Mouse (Mus musculus) retina, postnatal 7 days (tissue): Measurements from ENCODE around the gene Asb3.
A peak's percentile ranks its signal among the peaks of the same experiment; 100 is the strongest.

Source experiments
- DNase-seq: peaks from one replicate; pipeline ENCODE4 v3.0.0-alpha.2; 2012; ENCODE audit warnings: low read depth, low spot score

The Asb3 gene

DNA sequence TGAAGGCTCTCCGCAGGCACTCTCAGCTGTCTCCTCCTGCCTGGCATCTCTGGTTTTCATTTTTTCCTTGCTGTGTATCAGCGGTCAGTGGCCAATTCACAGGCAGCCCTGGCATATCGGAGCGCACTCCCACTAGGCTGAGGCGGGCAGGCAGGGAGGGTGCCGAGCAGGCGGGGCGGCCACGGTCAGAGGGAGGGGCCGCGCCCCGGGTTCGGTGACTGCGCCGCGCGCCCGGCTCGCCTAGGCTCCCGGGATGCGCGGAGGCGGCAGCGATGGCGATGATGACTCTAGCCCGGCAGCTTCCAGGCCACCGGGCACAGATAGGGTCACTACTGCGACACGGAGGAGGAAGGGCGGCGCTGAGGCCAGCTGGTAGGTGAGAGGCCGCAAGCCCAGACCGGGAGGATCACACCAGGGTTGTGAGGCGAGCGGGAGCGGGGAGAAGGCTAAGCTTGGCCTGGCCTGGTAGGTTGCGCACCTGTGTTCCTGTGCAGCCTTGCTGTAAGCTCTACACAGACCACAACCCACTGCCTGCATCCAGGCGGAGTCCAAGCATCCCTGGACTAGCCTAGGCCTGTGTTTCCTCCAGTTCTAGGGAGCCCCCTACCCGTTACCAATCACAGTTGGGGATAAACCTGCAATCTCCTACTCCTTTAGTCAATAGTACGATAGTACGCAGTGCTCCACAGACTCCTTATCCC is at the start of gene Asb3, which contains the start of gene Gpr75:
TSS of gene Asb3 (plus strand) at position 246 of the 701 bp plus-strand sequence.
TSS of gene Gpr75 (plus strand) at position 188 of the 701 bp plus-strand sequence.
- DNase-seq, result peak; percentile 32

DNA sequence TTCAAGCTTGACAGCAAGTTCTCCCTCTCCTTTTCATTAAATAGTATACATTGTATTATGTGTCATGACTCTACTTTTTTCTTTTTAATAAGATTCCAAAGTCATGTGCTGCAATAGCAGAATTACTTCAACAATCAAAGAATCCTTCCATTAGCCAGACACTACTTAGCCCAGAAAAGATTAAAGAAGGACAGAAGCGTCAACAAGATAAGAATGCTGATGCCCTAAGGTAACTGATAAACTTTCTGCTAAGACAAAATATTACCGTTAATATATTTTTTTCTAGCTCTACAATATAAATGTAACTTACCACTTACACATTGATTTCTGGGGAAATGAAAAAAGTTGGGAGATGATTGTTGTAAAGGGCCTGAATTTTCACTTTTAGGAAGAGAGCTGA is 46.4 kb upstream of the Asb3 start:
- no peak for DNase-seq

DNA sequence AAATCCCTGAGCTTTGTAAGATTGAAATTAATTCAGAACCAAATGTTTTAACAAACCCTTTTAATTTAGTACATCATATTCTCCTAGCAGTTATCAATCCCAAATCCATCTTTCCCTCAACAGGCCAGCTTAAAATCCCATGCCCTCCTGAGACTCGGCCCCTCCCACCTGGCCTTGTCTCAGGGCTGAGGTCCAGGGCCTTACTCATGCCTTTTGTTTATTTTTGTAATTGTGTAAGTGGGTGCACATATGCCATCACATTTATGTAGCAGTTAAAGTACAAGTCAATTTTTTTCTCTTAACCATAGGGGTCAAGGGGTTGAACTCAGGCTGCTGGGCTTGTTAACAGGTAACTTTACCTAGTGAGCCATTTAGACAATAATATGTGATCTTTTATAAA is 40.9 kb upstream of the Asb3 start:
- no peak for DNase-seq

DNA sequence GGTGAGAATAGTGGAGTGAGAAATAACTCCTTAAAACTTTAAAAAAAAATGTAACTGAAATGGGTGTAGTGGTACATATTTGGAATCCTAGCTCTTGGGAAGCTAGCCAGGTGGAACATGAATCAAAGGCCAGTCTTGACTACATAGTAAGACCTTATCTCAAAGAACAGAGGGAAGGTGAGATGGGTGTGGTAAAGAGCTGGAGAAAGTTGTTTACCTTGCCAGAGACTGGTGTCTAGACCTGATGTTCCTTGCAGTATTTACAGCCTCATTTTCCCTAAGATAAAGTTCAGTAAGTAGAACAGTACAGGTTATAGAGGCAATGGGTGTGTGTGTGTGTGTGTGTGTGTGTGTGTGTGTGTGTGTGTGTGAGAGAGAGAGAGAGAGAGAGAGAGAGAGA is 12.8 kb upstream of the Asb3 start:
- DNase-seq, result no peak

DNA sequence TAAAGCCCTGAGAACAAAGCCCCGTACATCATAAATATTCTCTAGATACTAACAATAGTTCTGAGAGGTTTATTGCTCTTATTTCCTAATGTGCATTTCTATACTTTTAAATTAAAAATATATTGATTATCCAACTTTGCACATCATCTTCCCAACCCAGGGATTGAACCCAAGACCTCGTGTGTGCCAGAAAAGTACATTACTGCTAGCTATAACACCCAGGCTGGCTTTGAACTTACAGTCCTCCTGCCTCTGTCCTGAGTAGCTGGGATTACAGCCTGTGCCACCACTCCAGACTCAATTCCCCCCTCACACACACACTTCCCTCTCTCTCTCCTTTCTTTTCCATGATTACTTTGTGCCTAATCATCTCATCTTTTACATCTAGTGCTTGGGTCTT is 2.9 kb downstream of the Asb3 start:
- no peak for DNase-seq

DNA sequence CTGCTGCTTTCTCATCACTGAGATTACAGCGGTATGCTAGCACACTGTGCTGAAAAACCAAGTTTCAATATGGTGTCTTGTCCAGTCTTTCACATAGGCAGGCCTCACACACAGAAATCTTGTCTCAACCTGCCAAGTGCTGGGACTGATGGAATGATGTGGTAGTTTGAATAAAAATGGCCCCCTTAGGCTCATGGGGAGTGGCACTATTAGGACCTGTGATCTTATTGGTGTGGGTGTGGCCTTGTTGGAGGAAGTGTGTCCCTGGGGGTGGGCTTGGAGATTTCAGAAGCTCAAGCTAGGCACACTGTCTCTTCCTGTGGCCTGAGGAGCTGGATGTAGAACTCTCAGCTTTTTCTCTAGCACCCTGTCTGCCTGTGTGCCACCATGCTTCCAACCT is 11.0 kb downstream of the Asb3 start:
- no peak for DNase-seq

DNA sequence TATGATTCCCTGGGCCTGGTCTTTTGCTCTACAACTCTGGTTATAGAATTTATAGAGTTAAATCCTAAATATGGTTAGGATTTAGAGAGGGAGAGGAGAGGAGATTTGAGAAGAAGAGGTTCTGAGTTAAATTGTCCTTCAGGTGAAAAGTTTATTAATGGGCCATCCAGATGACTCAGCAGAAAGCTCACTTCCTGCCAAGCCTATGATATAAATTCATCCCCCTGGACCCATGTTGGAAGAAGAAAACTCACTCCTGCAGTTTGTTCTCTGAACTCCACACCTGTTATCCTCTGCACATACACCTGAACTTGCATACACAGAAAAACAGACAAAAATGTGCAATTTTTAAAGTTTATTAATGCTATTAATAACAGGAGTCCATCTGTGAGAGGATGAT is 14.1 kb downstream of the Asb3 start:
- no peak for DNase-seq

DNA sequence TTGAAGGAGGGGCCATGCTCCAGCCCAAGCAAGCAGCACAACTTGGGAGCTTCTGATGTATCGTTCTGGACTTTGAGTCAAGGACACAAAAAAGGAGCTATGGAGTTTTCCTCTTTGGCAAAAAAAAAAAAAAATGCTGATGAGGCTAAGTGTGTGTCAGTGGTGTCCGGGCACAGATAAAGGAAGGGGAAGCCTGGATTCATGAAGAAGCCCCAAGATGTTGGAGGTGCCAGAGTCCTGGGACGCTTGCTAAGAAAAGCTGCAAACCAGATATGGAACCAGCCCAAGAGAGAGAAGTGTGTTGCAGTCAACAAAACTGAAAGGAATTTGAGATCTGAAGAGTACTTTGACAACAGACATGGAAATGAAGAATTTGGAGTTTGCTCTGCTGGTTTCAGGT is 27.1 kb downstream of the Asb3 start:
- DNase-seq, result no peak

DNA sequence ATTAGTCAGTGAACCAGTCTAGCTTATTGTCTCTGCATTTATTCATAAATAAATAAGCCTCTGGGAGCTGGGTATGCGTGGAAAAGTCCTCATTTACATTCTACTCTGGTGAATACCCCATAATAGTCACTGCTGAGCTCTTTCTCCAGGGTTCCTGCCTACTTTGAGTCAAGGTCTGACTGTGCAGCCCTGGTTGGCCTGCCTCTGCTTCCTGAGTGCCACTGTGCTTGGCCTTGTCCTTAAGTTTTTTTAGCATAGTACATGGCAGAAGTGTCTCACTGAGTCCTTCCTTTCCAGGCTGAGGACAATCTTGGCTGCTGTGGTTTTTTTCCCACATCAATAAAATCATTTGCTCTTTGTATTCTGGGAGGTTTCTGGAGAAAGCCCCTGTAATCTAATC is 35.4 kb downstream of the Asb3 start:
- DNase-seq, result no peak

DNA sequence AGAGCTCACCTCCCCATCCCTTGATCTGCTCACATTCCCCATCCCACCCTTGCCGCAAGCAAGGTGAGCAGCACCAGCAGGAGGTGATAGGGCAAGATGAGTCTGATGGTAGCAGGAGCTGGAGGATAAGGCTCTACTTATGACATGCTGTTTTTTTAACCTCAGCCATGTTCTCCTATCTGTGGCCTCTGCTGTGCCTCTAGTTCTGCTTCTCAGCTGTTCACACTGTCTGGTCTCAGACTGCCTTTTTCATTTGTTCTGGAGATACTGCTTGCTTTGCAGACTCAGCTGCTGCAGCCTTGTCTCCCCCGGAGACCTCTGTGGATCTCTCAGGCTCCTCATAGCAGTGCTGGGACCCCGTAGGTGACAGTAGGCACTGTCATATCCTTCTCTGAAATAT is 38.1 kb downstream of the Asb3 start:
- no peak for DNase-seq

DNA sequence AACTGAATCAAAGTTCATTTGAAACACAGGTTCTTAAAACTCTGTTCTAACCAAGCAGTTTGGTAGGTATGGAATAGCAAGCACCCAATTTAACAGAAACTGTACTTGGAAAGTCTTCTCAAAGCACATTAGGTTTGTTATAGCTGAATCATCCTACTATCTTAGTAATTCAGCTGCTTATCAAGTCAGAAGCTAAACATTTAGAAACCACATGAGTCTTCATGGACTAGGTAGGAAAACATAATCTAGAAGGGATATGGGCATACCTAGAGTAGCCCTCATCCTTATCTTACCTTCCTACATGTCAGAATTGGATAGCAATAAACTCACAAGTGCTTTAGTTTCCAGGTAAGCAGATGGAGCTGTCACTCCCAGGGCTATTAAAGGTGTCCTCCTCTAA is 42.9 kb downstream of the Asb3 start:
- no peak for DNase-seq

DNA sequence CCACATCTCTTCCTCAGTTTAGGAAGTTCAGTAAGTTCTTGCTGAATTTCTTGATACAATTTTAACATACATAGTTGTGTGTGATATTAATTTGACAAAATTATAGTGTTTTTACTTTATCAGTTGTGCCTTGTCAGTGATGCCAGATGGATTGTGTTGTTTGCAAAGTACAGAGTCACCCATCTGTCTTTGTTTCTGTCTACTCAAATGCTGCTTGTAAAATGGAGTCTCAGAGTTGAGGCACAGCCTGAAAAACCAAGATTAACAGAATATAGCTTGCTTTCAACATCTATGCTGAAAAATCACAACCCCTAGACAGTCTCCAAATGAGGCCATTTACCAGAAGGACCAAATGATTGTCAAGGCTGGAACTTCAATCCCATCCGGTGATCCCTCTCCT is 43.3 kb downstream of the Asb3 start:
- no peak for DNase-seq

DNA sequence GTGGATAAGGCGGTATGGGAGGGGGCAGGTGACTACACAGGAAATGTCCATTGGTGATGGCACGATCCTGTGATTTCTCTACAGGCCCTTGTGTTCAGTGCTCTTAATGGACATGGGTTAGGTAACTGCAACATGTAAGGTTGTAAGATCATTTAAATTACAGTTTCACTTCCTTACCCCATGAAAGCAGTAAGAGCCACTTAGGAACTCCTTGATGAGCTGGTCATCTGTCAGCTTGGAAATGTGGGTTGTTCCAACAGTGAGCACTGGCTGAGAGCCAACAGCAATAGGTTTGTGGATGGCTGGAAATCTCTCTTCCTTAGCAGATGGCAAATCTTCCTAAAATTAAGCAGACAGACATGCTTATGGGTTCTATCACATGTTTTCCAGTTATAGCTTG is 58.3 kb downstream of the Asb3 start:
- DNase-seq, result no peak

DNA sequence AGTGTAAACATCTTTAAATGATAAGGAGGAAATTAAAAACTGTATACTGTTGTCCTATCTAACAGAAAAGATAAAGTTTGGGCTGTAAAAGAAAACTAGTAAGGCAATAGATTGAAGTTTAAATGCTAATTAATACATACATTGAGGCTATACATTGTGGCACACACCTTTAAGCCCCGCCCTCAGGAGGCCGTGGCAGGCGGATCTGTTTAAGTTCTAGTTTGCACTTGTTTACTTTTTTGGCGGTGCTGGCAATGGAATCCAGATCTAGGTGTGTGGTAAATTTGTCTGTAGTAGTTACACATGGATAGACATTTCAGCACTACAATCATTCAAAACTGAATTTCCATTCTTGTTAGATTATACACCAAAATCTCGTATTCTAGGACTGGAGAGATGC is 67.6 kb downstream of the Asb3 start:
- DNase-seq, result no peak

DNA sequence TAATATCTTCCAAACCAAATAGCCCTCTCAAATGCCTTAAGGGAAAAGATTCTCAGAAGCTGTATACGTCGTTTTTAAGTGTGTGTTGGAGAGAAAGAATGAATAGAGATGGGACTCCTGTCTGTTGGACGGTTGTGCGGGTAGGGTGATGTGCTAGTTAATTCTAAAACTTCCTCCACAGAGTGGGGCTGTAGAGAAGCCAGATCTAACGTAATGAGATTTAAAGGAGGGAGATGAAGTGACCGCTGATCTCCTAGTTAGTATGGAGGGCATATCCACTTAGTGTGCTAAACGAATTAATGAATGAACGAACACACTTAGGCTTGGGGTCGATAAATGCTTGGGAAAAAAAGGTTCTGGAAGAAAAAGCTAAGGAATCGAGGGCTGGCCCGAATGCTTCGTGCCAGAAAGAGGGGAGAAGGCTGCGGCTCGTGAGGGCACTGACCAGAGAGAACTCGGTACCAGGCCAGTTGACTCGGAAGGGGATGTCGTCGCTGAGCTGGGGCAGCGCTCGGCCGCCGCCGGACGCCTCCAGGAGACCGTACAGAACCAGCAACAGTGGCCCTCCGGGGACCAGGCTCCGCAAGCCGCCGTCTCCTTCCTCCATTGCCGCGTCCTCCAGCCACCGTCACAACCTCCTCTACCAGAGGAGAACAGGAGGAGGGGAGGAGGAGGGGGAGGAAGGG is 68.4 kb downstream of the Asb3 start:
- peak; percentile 28 for DNase-seq

DNA sequence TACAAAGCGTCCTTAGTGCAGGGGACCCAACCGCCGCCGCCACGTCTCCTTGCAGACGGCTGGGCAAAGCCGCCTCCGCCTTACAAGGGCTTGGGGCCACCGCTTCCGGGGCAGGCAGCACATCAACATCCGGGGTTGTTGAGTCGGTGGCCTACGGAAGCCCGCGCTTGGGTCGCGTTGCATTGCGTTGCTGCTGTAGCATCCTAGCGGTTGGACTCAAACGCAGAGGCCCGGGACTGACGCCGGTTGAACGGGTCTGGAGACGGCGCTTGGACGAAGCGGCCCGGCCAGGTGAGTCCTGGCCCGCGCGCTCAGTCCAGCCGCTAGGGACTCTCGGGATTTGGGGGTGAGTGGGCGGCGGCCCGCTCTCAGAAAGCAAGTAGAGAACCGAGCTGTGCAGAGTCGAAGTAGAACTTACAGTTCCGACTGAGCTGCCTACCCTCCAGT is 69.1 kb downstream of the Asb3 start, which contains the start of gene Erlec1:
TSS of gene Erlec1 (minus strand) at position 57 of the 447 bp plus-strand sequence.
- DNase-seq, result peak; percentile 73

DNA sequence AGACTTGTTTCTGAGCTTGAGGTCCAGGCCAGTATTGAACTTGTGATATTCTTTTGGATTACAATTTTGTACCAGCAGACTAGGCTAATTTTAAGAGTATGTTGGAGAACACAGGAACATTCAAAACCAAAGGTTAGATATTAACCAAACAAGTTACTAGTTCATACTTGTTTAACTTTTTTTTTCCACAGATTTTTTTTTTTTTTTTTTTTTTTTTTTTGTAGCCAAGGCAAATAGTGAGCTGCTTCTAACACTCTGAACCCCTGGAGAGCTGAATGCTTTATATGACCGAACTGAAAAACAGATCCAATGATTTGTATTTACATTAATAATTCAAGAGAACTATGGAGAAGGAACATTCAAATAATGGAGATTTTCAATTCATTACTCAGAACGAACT is 100.0 kb downstream of the Asb3 start:
- no peak for DNase-seq

DNA sequence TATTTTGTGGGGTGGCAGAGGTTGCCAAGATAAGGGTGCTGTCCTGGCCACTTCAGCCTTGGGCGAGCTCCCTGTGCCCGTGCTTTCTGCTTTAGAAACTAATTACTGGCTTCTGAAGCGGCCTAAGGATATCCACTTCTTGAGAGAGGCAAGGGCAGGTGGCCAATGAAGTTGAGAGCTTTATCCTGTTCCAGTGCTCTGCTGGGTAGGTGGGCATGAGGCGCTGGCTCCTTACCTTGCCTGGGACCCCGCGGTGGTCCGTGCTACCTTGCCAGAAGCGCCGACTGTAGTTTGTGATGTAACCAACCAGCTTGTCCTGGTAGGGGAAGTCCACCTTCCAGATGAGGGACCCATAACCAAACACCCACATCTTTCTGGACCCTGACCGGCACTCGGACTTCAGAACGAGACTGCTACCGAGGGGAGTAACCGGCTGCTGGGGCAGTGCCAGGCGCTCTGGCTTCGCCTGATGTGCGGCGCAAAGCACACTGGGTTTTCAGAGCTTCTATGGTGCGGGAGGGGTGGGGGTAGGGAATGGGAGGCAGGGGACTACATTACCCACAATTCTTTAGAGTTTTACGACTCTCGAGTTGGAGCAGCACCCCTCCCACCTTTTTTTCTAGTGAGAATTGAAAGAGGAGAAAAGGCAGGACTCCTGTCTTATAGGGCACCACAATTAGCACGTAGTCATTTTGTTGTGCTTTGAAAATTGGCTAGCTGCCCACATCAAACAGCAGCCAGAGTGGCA is 100.8 kb downstream of the Asb3 start, which contains the start of gene Chac2:
TSS of gene Chac2 (minus strand) at position 474 of the 748 bp plus-strand sequence.
- peak; percentile 72 for DNase-seq

DNA sequence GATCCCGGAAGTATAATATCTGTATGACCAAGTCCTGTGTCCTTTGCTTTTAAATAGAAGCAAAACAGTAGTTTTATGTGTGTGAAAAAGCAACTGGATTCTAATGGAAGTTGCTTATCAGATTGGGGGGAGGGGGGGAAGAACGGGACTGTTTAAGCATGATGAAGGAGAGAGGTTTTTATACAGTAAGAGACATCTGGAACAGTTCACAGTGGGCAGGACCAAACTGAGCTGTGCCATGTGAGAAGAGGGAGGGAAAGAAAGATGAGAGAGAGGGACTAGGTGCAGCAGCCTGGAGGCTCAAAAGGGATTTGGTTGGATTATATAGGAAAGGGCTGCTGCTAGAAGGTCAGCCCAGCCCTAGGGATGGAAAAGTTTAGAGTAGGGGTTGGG is 101.4 kb downstream of the Asb3 start:
- no peak for DNase-seq

DNA sequence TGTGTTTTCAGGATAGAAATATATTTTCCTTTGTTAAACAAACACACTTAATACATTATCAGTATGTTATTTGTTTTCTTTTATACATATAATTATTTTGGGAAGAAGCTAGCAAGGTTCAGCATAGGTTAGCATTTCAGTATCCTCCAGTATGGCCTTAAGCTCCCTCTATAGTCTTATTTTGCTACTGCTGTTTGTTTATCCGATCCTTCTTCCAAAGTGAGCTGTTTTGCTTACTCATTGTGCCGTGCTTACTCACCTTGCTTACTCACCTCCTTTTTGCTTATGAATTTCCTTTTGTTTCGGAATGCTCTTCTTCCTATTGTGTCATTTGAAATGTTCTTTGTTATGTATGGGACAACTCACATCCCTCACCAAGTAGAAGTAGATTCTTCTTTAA is 111.5 kb downstream of the Asb3 start:
- DNase-seq, result no peak

DNA sequence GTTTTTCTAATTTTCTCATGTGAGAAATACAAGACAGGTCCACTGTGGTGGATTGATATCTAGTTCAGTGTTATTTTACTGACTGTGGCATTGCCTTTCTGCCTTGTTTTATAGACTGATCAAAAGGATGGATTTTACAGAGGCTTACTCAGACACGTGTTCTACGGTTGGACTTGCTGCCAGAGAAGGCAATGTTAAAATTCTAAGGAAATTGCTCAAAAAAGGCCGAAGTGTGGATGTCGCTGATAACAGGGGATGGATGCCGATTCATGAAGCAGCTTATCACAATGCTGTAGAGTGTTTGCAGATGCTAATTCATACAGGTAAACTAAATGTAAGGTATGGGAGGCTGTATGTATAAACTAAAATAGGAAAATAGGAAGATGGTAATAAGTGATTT is 113.0 kb downstream of the Asb3 start:
- no peak for DNase-seq

DNA sequence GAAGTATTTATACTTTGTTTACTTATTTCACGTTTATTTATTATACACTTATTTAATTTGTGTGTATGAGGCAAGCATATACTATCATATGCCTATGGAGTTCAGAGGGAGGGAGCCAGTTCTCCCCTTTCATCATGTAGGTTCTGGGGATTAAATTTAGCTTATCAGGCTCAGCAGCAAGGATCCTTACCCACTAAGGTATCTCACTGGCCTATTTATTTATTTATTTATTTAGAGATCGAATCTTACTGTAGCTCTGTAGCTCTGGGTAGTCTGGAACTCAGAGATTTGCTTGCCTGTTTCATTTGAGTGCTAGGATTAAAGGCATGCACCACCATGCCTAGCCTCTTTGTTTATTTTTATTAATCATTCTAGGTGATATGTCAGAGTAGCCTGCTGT is 113.5 kb downstream of the Asb3 start:
- DNase-seq, result no peak
